Mouse (Mus musculus) liver, embryonic 13.5 days (tissue): ENCODE measurements around the gene Ltn1. TPM values are rescaled to one million over a fixed set of nuclear protein-coding genes. Genes with fewer than 3 reads are reported as not detected.

Source experiments
- ATAC-seq: fragments of 200-750 bp; cut with Nextera tagmentation; 2 replicates; pipeline ENCODE4 v1.8.0; 2017; ENCODE audit warnings: low read depth, mild to moderate bottlenecking, moderate number of reproducible peaks, moderate library complexity
- DNase-seq: peaks from one replicate; pipeline ENCODE4 v3.0.0; 2022
- H3K27ac ChIP-seq: fragments of 300-500 bp; sonication (generic); 2 replicates; pipeline ENCODE4 v1.5.1; 2015; ENCODE audit warnings: moderate library complexity, mild to moderate bottlenecking, inconsistent platforms
- H3K27me3 ChIP-seq: fragments of 300-500 bp; sonication (generic); 2 replicates; pipeline ENCODE4 v1.6.1; 2015; ENCODE audit warnings: mild to moderate bottlenecking, inconsistent platforms
- H3K36me3 ChIP-seq: fragments of 300-500 bp; sonication (generic); 2 replicates; pipeline ENCODE4 v1.6.1; 2015; ENCODE audit warnings: mild to moderate bottlenecking, inconsistent platforms
- H3K4me1 ChIP-seq: fragments of 300-500 bp; sonication (generic); replicated peaks from 2 replicates; pipeline ENCODE4 v1.6.1; 2015; ENCODE audit warnings: inconsistent platforms
- H3K4me2 ChIP-seq: fragments of 300-500 bp; sonication (generic); 2 replicates; pipeline ENCODE4 v1.6.1; 2015; ENCODE audit warnings: inconsistent platforms, mild to moderate bottlenecking, moderate library complexity
- H3K4me3 ChIP-seq: fragments of 300-500 bp; sonication (generic); replicated peaks from 2 replicates; pipeline ENCODE4 v1.5.1; 2015; ENCODE audit warnings: mild to moderate bottlenecking, inconsistent platforms
- H3K9ac ChIP-seq: fragments of 300-500 bp; sonication (generic); 2 replicates; pipeline ENCODE4 v1.6.1; 2015; ENCODE audit warnings: mild to moderate bottlenecking, inconsistent platforms
- H3K9me3 ChIP-seq: fragments of 300-500 bp; sonication (generic); replicated peaks from 2 replicates; pipeline ENCODE4 v1.6.1; 2016; ENCODE audit warnings: inconsistent platforms
- WGBS: fragments of 180-500 bp; shearing (Covaris S2); methylation state at CpG from one replicate; pipeline ENCODE4 v1.1.7; 2015; ENCODE audit not compliant: insufficient replicate concordance; 5-methylcytosine and 5-hydroxymethylcytosine counted together
- polyA plus RNA-seq: library from polyadenylated mRNA; unstranded; fragments of >200 nt; fragmentation: Nextera tagmentation; extraction: Ambion mirVana; gene quantifications from 2 replicates; pipeline ENCODE4 v1.2.1, GENCODE M21; 2015

Ltn1 gene
- polyA plus RNA-seq, 1 experiment from 2014 or later = 11.4 TPM

DNA sequence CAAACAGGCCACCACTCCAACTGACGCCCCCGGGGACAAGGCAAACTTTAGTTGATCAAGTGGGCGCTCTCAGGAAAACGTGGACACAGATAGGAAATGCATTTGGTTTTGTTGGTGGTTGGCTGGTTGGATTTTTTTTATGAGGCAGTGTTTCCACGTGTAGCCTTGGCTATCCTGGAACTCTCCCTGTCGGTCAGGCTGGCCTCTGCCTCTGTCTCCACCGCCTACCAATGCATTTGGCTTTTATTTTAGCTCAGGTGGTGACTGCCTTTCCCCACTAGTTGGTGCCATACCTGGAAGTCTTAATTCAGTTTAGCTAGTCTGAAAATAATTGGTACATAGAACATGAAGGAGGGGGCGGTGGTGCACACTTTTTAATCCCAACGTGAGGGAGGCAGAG, 8.7 kb upstream of the Ltn1 start:
- H3K4me1 ChIP-seq = peaks cover 23% of the 10 kb centered on the region
- WGBS = 5% methylated on average over 9 of the region's 9 CpGs
- H3K36me3 ChIP-seq = no peaks in the 10 kb centered on the region; the same call in 1 of the 2 replicates
- ATAC-seq (no peak), DNase-seq (peak; percentile 29)
- no peaks in the 10 kb centered on the region for H3K9me3 ChIP-seq
- peak overlapping the region; percentile 86 for H3K27ac ChIP-seq
- H3K27me3 ChIP-seq = no peaks in the 10 kb centered on the region
- H3K4me2 ChIP-seq = peak overlapping the region; percentile 87
- H3K4me3 ChIP-seq = peak overlapping the region; percentile 84
- peak overlapping the region; percentile 86 for H3K9ac ChIP-seq

DNA sequence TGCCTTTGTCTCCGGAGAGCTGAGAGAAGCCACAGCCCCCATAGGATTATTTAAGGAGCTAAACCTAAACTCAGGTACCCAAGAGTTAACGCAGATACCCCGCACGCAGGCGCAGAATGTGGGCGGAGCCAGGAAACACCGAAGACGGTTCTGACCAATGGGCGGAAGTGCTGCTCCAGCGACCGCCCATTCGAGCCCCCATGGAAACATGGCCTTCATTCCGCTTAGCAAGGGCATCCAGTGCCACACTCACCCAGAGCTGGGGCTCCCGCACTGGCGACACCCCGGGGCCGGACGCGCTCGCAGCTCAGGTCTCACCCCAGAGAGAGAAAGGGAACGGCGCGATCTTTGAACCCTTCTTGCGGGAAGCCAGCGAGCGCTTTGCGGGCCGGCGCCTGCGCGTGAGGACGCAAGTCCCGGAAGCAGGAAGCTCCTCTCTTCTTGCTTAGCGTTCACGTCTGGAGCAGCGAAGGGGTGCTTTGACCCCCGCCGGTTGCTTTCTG, 7.8 kb upstream of the Ltn1 start, which contains the start of gene Rwdd2b:
Rwdd2b (minus strand) TSS at position 390 of the 503 bp plus-strand sequence.
- peaks cover 23% of the 10 kb centered on the region for H3K4me1 ChIP-seq
- H3K9me3 ChIP-seq = no peaks in the 10 kb centered on the region
- peak within 1 kb of the TSS; percentile 86 for H3K27ac ChIP-seq
- H3K4me3 ChIP-seq = peak within 1 kb of the TSS; percentile 84
- peak within 1 kb of the TSS; percentile 87 for H3K4me2 ChIP-seq
- no peaks in the 10 kb centered on the region for H3K27me3 ChIP-seq
- WGBS = under 1% methylated on average over 38 of the region's 38 CpGs
- ATAC-seq = peak; percentile 95
- H3K9ac ChIP-seq = peak within 1 kb of the TSS; percentile 86
- DNase-seq = peak; percentile 92
- no peaks in the 10 kb centered on the region; the same call in 1 of the 2 replicates for H3K36me3 ChIP-seq

DNA sequence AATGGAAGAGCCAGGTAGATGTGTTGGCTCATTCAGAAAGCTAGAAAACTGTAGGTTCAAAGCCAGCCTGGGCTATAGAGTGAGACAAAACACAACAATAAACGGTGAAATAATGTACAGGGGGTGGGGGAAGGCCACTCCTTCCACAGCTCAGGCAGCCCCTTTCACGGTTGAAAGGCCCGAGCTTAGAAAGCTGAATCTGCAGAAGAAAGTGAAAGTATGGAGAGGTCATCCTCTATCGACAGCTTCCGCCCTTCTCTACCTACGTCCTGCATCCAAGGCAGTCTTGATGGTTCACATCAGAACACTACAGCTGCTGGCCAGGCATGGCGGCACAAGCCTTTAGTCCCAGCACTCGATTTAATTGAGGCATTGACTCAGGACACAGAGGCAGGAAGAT, 6.3 kb upstream of the Ltn1 start:
- H3K36me3 ChIP-seq = no peaks in the 10 kb centered on the region; the same call in 1 of the 2 replicates
- no peak overlapping the region for H3K4me3 ChIP-seq
- H3K4me1 ChIP-seq = peaks cover 21% of the 10 kb centered on the region
- no peaks in the 10 kb centered on the region for H3K9me3 ChIP-seq
- DNase-seq (no peak), ATAC-seq (no peak)
- H3K27ac ChIP-seq = no peak overlapping the region
- H3K4me2 ChIP-seq = no peak overlapping the region
- WGBS = 84% methylated on average over 8 of the region's 8 CpGs
- no peak overlapping the region for H3K9ac ChIP-seq
- no peaks in the 10 kb centered on the region for H3K27me3 ChIP-seq

DNA sequence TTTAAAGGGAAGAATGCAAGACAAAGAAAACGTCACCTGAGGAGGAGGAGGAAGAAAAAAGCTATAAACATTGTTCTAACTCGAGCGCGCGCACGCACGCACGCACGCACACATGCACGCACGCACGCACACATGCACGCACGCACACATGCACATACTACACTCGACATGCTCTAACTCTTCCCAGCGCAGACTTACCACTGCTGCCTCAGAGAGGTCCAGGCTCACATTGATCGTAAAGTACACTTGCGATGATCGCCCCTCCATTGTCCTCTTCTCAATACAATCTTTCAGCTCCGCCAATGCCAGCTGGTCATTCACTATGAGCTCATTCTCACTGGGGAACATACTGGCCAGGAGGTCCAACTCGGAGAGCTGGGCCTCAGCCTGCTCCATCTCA, 4.7 kb upstream of the Ltn1 start:
- Histone ChIP-seq H3K27me3 (no peaks in the 10 kb centered on the region), H3K27ac (no peak overlapping the region), H3K4me3 (no peak overlapping the region), H3K9ac (no peak overlapping the region), H3K36me3 (no peaks in the 10 kb centered on the region; the same call in 1 of the 2 replicates), H3K9me3 (no peaks in the 10 kb centered on the region), H3K4me1 (peaks cover 25% of the 10 kb centered on the region), H3K4me2 (no peak overlapping the region)
- 87% methylated on average over 21 of the region's 21 CpGs for WGBS
- ATAC-seq (no peak), DNase-seq (no peak)

DNA sequence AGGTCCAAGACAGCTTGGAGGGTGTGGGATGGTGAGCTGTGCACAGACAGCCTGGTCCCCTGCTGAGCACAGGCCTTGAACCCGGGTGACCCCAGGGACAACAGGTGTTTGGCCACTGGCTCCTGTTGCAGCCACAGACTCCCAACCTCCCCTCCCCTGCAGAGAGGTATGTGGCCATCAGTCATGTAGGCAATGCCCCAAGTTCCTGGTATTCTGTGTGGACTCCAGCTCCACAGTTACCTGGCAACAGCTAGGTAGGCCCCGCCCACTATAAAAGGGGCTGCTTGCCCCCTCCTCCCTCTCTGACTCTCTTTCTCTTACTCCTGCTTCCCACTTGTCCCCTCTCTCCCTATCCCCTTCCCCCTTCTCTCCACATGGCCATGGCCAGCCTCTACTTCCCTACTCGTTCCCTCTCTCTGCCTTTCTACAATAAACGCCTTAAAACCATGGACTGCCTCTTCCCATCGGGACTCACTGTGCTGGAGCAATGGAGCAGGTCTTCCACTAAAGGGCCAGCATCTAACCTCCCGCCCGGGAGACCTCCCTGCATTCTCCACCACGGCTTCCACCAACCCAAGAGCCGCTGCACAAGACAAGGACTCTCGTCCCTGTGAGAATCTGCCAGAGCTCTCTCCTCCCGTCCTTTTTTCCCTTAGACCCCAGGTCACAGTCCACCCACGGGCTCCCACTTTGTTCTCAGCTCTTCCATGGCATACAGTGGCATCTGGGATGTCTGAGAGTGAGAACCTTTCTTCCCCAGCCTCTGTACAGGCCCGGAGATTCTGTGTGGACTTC, 3.2 kb upstream of the Ltn1 start:
- Histone ChIP-seq H3K36me3 (no peaks in the 10 kb centered on the region; the same call in 1 of the 2 replicates), H3K4me3 (no peak overlapping the region), H3K9ac (no peak overlapping the region), H3K9me3 (no peaks in the 10 kb centered on the region), H3K27ac (no peak overlapping the region), H3K4me2 (no peak overlapping the region), H3K4me1 (peaks cover 25% of the 10 kb centered on the region), H3K27me3 (no peaks in the 10 kb centered on the region)
- ATAC-seq (no peak), DNase-seq (no peak)
- 72% methylated on average over 13 of the region's 13 CpGs for WGBS

DNA sequence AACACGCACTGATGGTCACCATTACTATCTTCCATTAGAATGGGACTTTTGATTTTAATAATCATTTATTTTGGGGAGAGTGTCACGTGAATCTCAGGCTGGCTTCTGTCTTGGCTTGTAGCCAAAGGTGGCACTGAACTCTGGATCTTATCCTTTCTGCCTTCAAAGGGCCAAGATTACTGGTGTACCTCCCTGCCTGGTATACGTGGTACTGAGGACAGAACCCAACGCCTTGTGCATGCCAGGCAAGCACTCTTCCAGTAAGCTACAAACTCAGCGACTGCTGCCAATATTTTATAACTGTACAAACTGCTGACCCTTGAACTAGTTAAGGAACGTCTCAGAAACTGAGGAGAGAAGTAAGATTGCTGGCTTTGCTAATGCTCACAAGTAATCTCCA, 2.5 kb upstream of the Ltn1 start:
- DNase-seq = no peak
- Histone ChIP-seq H3K4me3 (no peak overlapping the region), H3K27me3 (no peaks in the 10 kb centered on the region), H3K4me2 (no peak overlapping the region), H3K36me3 (no peaks in the 10 kb centered on the region; the same call in 1 of the 2 replicates), H3K27ac (no peak overlapping the region), H3K9me3 (no peaks in the 10 kb centered on the region), H3K9ac (no peak overlapping the region), H3K4me1 (peaks cover 31% of the 10 kb centered on the region)
- ATAC-seq = no peak
- WGBS = 74% methylated on average over 6 of the region's 6 CpGs

DNA sequence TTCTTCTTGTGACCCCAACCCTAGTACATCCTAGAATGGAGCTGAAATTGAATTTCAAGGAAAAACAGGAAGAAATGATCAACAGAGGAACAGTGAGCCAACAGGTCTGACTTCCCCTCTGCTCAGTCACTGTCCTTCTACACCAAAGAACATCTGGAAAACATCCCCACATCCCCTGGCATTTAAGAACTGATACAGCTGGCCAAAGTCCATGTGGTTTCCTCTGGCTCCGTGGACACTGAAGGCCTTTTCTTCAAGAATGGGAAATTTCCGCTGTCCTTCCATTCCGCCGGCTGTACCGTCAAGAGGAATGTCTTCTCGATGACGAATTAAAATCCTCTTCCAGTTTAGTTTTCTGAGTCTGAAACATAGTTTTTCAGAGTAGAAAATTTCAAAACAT, 1.9 kb upstream of the Ltn1 start:
- Histone ChIP-seq H3K27ac (no peak overlapping the region), H3K4me2 (no peak overlapping the region), H3K36me3 (no peaks in the 10 kb centered on the region; the same call in 1 of the 2 replicates), H3K4me3 (no peak overlapping the region), H3K27me3 (no peaks in the 10 kb centered on the region), H3K4me1 (peaks cover 30% of the 10 kb centered on the region), H3K9me3 (no peaks in the 10 kb centered on the region), H3K9ac (no peak overlapping the region)
- DNase-seq = no peak
- no peak for ATAC-seq
- 80% methylated on average over 7 of the region's 7 CpGs for WGBS

DNA sequence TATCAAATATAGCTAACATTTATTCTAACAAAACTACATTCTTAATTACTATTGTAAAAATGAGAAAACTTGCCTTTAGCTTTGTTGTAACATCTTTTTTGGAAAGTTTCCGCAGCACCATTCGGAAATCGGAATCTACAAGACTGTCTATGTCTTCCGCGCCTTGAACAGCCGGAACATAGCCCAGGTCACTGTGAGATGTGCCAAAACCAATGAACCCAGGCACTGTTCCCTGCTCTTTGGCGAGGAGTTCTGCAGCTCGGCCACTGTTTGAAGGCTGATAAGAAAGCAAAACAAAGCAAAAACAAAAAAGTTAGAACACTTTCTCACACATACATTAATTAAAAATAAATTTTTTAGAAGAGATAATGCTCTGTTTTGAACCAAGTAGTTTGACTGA, 4.9 kb downstream of the Ltn1 start:
- Histone ChIP-seq H3K4me1 (peaks cover 25% of the 10 kb centered on the region), H3K9ac (no peak overlapping the region), H3K36me3 (peaks cover 47% of the 10 kb centered on the region), H3K27me3 (no peaks in the 10 kb centered on the region), H3K9me3 (no peaks in the 10 kb centered on the region), H3K4me3 (no peak overlapping the region), H3K4me2 (no peak overlapping the region), H3K27ac (no peak overlapping the region)
- WGBS = 87% methylated on average over 8 of the region's 8 CpGs
- ATAC-seq (no peak), DNase-seq (no peak)

DNA sequence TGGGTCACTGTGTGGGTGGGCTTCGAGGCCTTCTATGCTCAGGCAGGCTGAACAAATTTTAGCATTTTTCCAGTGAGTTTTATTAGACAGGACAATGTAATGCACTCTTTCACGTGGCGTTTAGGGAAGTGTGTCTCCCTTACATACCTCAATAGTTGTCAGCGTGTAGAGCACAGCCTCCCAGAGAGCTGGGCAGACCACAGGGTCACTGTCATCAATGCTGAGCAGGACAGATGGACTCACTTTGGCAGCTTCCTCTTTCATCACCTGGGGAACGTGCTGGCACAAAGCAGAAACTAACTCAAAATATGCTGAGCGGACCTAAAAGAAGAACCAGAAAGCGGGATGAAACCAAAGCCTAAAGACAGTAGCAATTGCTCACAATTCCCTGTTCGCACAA, 11.8 kb downstream of the Ltn1 start:
- 80% methylated on average over 8 of the region's 8 CpGs for WGBS
- no peak overlapping the region for H3K27ac ChIP-seq
- H3K9ac ChIP-seq = no peak overlapping the region
- no peak for DNase-seq
- no peak overlapping the region for H3K4me2 ChIP-seq
- ATAC-seq = no peak
- no peak overlapping the region for H3K4me3 ChIP-seq
- H3K36me3 ChIP-seq = peaks cover 94% of the 10 kb centered on the region
- H3K9me3 ChIP-seq = peaks cover 4% of the 10 kb centered on the region; the same call in 1 of the 2 replicates
- H3K27me3 ChIP-seq = no peaks in the 10 kb centered on the region
- H3K4me1 ChIP-seq = no peaks in the 10 kb centered on the region

DNA sequence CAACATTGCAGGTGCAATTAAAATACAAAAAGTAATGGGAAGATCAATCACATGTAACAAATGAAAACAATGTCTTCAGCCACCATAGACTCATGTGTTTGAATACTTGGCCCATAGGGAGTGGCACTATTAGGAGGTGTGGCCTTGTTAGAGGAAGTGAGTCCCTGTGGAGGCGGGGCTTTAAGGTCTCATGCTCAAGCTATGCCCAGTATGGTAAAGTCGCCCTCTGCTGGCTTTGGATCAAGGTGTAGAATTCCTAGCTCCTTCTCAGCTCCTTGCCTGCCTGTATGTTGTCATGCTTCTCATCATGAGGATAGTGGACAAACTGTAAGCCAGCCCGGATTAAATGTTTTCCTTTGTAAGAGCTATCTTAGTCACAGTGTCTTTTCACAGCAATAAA, 27.4 kb downstream of the Ltn1 start:
- Histone ChIP-seq H3K4me1 (no peaks in the 10 kb centered on the region), H3K9ac (no peak overlapping the region), H3K4me3 (no peak overlapping the region), H3K9me3 (no peaks in the 10 kb centered on the region), H3K36me3 (peaks cover 87% of the 10 kb centered on the region), H3K4me2 (no peak overlapping the region), H3K27me3 (no peaks in the 10 kb centered on the region), H3K27ac (no peak overlapping the region)
- DNase-seq (peak; percentile 47), ATAC-seq (peak; percentile 84)
- 72% methylated on average over 3 of the region's 3 CpGs for WGBS

DNA sequence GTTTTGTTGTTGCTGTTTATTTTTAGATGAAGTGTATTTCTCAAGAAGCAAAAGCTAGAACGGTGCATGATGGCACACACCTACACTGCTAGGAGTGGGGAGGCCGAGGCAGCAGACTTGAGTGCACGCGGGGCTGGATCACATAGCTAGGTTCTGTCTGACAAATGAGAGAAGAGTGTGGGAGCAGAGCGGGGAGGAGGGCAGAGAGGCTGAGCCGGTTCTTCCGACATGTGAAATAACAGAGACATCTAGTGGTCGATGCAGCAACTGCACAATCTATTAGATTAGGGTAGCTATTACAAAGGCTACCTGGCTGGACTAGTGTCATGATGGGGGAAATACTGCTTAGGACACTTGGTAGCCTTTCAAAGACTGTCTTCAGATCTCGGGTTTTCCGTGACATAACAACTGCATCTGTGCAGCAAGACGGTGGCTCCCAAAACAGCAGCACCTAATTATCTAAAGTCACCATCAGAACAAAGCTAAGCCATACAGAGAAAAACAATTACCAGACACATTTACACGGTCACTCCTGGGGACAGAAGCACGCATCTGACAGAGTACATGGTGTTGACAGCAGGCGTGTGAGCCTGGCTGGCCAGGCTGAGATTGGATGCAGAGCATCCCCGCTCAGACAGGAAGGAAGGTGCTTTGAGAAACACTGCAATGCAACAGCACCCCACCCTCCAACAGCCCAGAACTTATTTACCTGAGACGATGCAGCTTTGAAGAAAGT, 38.4 kb downstream of the Ltn1 start:
- H3K4me3 ChIP-seq = no peak overlapping the region
- no peaks in the 10 kb centered on the region for H3K9me3 ChIP-seq
- DNase-seq (peak; percentile 10), ATAC-seq (no peak; the same call in 1 of the 2 replicates)
- peaks cover 69% of the 10 kb centered on the region for H3K36me3 ChIP-seq
- no peak overlapping the region for H3K9ac ChIP-seq
- H3K4me1 ChIP-seq = no peaks in the 10 kb centered on the region; the same call in 1 of the 2 replicates
- H3K27me3 ChIP-seq = no peaks in the 10 kb centered on the region
- 56% methylated on average over 16 of the region's 16 CpGs for WGBS
- no peak overlapping the region for H3K27ac ChIP-seq
- H3K4me2 ChIP-seq = no peak overlapping the region
